Mouse (Mus musculus): ENCODE measurements around the gene Sys1. TPM values are rescaled to one million over a fixed set of nuclear protein-coding genes. Genes with fewer than 3 reads are reported as not detected.
A peak's percentile ranks its signal among the peaks of the same experiment; 100 is the strongest.

The Sys1 gene
- polyA plus RNA-seq, 1 experiment = 23.6 TPM

- Histone ChIP-seq H3K27ac (ENCODE audit: insufficient read depth, low read length) (peak overlapping the region; percentile 95), H3K4me3 (ENCODE audit: insufficient read depth, low read length) (no peak overlapping the region), H3K4me1 (ENCODE audit: control insufficient read depth, insufficient read depth, low read length) (peaks cover 21% of the 10 kb centered on the region)
- no peak for TF ChIP-seq CTCF (IDR thresholded peaks at IDR 0.05; ENCODE audit: borderline replicate concordance, insufficient read depth, low read length)
- TF ChIP-seq POLR2A (IDR thresholded peaks at IDR 0.05; ENCODE audit: low read depth, low read length) = peak; percentile 48
These were observed 24.1 kb upstream of the Sys1 start for GRCm38 (mm10) chr2:164432541-164433191.

DNA sequence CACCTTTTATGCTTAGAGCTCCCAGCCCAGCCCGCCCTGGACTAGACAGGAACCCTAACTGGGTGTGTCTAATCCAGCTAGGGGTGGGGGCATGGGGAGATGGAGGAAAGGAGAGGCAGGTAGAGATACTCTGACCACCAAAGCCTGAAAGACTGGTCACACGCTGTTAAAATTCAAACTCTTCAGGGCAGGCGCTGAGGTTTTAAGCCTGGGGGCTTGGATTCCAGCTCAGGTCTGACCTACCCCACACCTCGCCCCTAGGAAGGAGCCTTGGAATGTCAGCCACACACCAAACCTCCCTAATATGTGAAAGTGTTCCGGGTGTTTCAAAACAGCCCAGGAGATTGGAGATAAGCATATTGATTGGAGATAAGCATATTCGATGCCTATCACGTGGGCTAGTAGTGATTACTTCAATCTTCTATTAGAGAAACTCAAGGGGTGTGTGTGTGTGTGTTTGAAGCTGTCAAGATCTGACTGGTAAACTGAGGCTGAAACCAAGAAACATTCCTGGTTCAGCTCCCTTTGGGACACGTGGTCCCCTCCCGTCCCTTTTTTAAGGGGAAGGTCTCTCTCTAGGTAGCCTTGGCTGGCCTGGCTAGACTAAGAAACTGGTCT, 23.4 kb upstream of the Sys1 start:
- H3K27ac ChIP-seq (ENCODE audit: insufficient read depth, low read length) = peak overlapping the region; percentile 95
- H3K4me3 ChIP-seq (ENCODE audit: insufficient read depth, low read length) = no peak overlapping the region
- peaks cover 26% of the 10 kb centered on the region for H3K4me1 ChIP-seq (ENCODE audit: control insufficient read depth, insufficient read depth, low read length)
- TF ChIP-seq POLR2A (IDR thresholded peaks at IDR 0.05; ENCODE audit: low read depth, low read length) (no peak), CTCF (IDR thresholded peaks at IDR 0.05; ENCODE audit: borderline replicate concordance, insufficient read depth, low read length) (no peak)

- no peak for TF ChIP-seq CTCF (IDR thresholded peaks at IDR 0.05; ENCODE audit: borderline replicate concordance, insufficient read depth, low read length)
- no peak for TF ChIP-seq POLR2A (IDR thresholded peaks at IDR 0.05; ENCODE audit: low read depth, low read length)
- Histone ChIP-seq H3K27ac (ENCODE audit: insufficient read depth, low read length) (no peak overlapping the region; the same call in 1 of the 2 replicates), H3K4me3 (ENCODE audit: insufficient read depth, low read length) (no peak overlapping the region), H3K4me1 (ENCODE audit: control insufficient read depth, insufficient read depth, low read length) (peaks cover 29% of the 10 kb centered on the region)
These were observed 22.1 kb upstream of the Sys1 start for GRCm38 (mm10) chr2:164434681-164435080.

DNA sequence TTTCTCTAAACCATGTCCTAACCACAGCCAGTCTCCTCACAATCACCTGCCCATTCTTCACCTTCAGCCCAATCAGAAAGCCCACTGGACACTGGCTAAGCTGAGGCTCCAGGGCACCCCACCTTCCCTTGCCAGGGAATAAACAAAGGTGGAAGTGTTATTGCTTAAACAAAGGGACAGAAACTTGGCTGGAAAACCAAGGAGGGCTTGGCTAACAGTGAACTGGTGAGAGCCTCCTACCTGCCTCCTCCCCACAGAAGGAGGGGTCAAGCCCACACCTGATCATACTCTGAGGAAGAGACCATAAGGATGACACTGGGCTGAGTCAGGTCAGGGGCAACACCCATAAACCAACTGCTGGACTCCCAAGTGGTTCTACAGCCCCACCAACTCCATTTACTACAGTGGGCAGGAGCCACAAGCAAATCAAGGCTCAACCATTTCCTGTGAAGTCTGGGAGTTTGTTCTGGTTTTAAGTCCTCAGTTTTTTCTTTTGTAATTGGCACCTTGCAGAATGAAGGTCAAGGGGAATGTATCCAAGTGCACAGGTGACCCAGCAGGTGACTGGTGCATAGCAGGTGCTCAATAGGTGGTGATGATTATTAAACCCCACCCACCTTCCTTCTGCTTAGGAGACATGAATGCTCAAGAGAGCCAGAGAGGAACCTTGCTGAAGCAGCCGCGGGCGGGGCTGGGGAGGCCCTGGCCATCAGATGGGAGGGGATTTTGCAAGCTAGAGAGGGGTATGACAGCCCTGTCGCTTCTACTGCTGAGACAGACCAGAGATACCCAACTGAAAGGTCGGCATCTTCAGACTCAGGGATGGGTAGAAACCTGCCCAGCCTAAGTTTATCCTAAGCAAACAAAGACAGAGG, 21.3 kb upstream of the Sys1 start:
- Histone ChIP-seq H3K4me3 (ENCODE audit: insufficient read depth, low read length) (no peak overlapping the region), H3K4me1 (ENCODE audit: control insufficient read depth, insufficient read depth, low read length) (peaks cover 29% of the 10 kb centered on the region)

GRCm38 (mm10) chr2:164436215-164436913, 20.4 kb upstream of the Sys1 start:
- Histone ChIP-seq H3K4me1 (ENCODE audit: control insufficient read depth, insufficient read depth, low read length) (peaks cover 26% of the 10 kb centered on the region), H3K4me3 (ENCODE audit: insufficient read depth, low read length) (no peak overlapping the region), H3K27ac (ENCODE audit: insufficient read depth, low read length) (peak overlapping the region; percentile 36)
- TF ChIP-seq CTCF (IDR thresholded peaks at IDR 0.05; ENCODE audit: borderline replicate concordance, insufficient read depth, low read length) = no peak
- no peak for TF ChIP-seq POLR2A (IDR thresholded peaks at IDR 0.05; ENCODE audit: low read depth, low read length)

More for the DNA sequence above, 21.3 kb upstream of the Sys1 start:
- TF ChIP-seq POLR2A (IDR thresholded peaks at IDR 0.05; ENCODE audit: low read depth, low read length) (no peak), CTCF (IDR thresholded peaks at IDR 0.05; ENCODE audit: borderline replicate concordance, insufficient read depth, low read length) (no peak)
- peak overlapping the region; percentile 36; the same call in 1 of the 2 replicates for H3K27ac ChIP-seq (ENCODE audit: insufficient read depth, low read length)

- H3K4me3 ChIP-seq (ENCODE audit: insufficient read depth, low read length) = no peak overlapping the region
- TF ChIP-seq CTCF (IDR thresholded peaks at IDR 0.05; ENCODE audit: borderline replicate concordance, insufficient read depth, low read length) (no peak), POLR2A (IDR thresholded peaks at IDR 0.05; ENCODE audit: low read depth, low read length) (no peak)
- peaks cover 26% of the 10 kb centered on the region for H3K4me1 ChIP-seq (ENCODE audit: control insufficient read depth, insufficient read depth, low read length)
- peak overlapping the region; percentile 36 for H3K27ac ChIP-seq (ENCODE audit: insufficient read depth, low read length)
These were observed 19.8 kb upstream of the Sys1 start for GRCm38 (mm10) chr2:164436961-164437360.

- H3K4me3 ChIP-seq (ENCODE audit: insufficient read depth, low read length) = no peak overlapping the region
- peaks cover 23% of the 10 kb centered on the region for H3K4me1 ChIP-seq (ENCODE audit: control insufficient read depth, insufficient read depth, low read length)
- H3K27ac ChIP-seq (ENCODE audit: insufficient read depth, low read length) = peak overlapping the region; percentile 78
- TF ChIP-seq CTCF (IDR thresholded peaks at IDR 0.05; ENCODE audit: borderline replicate concordance, insufficient read depth, low read length) (no peak), POLR2A (IDR thresholded peaks at IDR 0.05; ENCODE audit: low read depth, low read length) (no peak)
These were observed 19.1 kb upstream of the Sys1 start for GRCm38 (mm10) chr2:164437710-164438109.

- H3K4me3 ChIP-seq (ENCODE audit: insufficient read depth, low read length) = no peak overlapping the region
- TF ChIP-seq POLR2A (IDR thresholded peaks at IDR 0.05; ENCODE audit: low read depth, low read length) = 0 out of 2 replicates have a peak, but pooled peaks have one; percentile 8
- no peak for TF ChIP-seq CTCF (IDR thresholded peaks at IDR 0.05; ENCODE audit: borderline replicate concordance, insufficient read depth, low read length)
- H3K4me1 ChIP-seq (ENCODE audit: control insufficient read depth, insufficient read depth, low read length) = peaks cover 23% of the 10 kb centered on the region
- peak overlapping the region; percentile 78 for H3K27ac ChIP-seq (ENCODE audit: insufficient read depth, low read length)
These were observed 18.5 kb upstream of the Sys1 start for GRCm38 (mm10) chr2:164438257-164438656.

DNA sequence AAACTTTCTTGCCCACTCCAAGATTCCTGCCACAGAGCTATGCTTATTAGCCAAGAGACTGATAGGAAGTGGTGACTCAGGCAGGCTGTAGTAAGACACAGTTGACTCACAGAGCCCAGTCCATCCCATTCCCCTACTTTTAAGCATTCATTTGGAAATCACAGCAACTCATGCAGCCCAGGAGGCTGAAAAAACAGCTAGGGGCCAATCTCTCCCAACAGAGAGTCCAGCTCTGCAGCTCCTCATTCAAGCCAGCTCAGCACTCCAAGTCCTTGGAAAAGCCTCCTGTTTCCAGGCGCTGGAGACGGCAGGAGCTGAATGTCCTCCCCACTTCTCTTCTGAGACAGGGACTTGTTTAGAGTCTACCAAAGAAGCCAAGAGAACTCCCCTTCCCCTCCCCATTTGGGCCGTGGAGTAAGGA, 17.8 kb upstream of the Sys1 start:
- peak overlapping the region; percentile 79 for H3K27ac ChIP-seq (ENCODE audit: insufficient read depth, low read length)
- peaks cover 23% of the 10 kb centered on the region for H3K4me1 ChIP-seq (ENCODE audit: control insufficient read depth, insufficient read depth, low read length)
- 0 out of 2 replicates have a peak, but pooled peaks have one; percentile 27 for TF ChIP-seq POLR2A (IDR thresholded peaks at IDR 0.05; ENCODE audit: low read depth, low read length)
- TF ChIP-seq CTCF (IDR thresholded peaks at IDR 0.05; ENCODE audit: borderline replicate concordance, insufficient read depth, low read length) = no peak
- H3K4me3 ChIP-seq (ENCODE audit: insufficient read depth, low read length) = no peak overlapping the region
